Mouse (Mus musculus) embryo, embryonic 10.5 days (tissue): ENCODE data around the gene Ptprs.

Experiments used
- DNase-seq: peaks from one replicate; pipeline ENCODE4 v3.0.0-alpha.2; 2015; ENCODE audit warnings: low spot score

The Ptprs gene

GRCm38 (mm10) chr17:56490438-56491152 lies 14.3 kb upstream of the Ptprs start:
- DNase-seq, result no peak

GRCm38 (mm10) chr17:56488028-56488427 lies 11.7 kb upstream of the Ptprs start:
- peak; percentile 94 for DNase-seq

- peak; percentile 85 for DNase-seq
Observed at GRCm38 (mm10) chr17:56487441-56487888, 11.2 kb upstream of the Ptprs start.

- no peak for DNase-seq
Observed at GRCm38 (mm10) chr17:56485926-56486325, 9.6 kb upstream of the Ptprs start.

GRCm38 (mm10) chr17:56485118-56485517 lies 8.8 kb upstream of the Ptprs start:
- no peak for DNase-seq

GRCm38 (mm10) chr17:56482671-56483070 lies 6.4 kb upstream of the Ptprs start:
- DNase-seq, result no peak

GRCm38 (mm10) chr17:56479358-56479757 lies 3.1 kb upstream of the Ptprs start:
- DNase-seq, result peak; percentile 87

GRCm38 (mm10) chr17:56478191-56478611 lies 1.9 kb upstream of the Ptprs start:
- no peak for DNase-seq

- no peak for DNase-seq
Observed at GRCm38 (mm10) chr17:56477191-56477818, 1.0 kb upstream of the Ptprs start.

- no peak for DNase-seq
Observed at GRCm38 (mm10) chr17:56475584-56476401, 490 bp downstream of the Ptprs start.

- DNase-seq, result peak; percentile 90
Observed at GRCm38 (mm10) chr17:56474831-56475581, 1.3 kb downstream of the Ptprs start.

- DNase-seq, result peak; percentile 19
Observed at GRCm38 (mm10) chr17:56474311-56474830, 1.9 kb downstream of the Ptprs start.

GRCm38 (mm10) chr17:56473611-56473905 lies 2.7 kb downstream of the Ptprs start:
- DNase-seq, result no peak

- peak; percentile 70 for DNase-seq
Observed at GRCm38 (mm10) chr17:56472733-56473610, 3.3 kb downstream of the Ptprs start.

GRCm38 (mm10) chr17:56472121-56472520 lies 4.2 kb downstream of the Ptprs start:
- no peak for DNase-seq

- no peak for DNase-seq
Observed at GRCm38 (mm10) chr17:56471136-56471535, 5.1 kb downstream of the Ptprs start.

GRCm38 (mm10) chr17:56470571-56470970 lies 5.7 kb downstream of the Ptprs start:
- no peak for DNase-seq

- DNase-seq, result no peak
Observed at GRCm38 (mm10) chr17:56470001-56470436, 6.3 kb downstream of the Ptprs start.

GRCm38 (mm10) chr17:56469275-56469674 lies 7.0 kb downstream of the Ptprs start:
- DNase-seq, result no peak

GRCm38 (mm10) chr17:56468870-56469269 lies 7.4 kb downstream of the Ptprs start:
- no peak for DNase-seq

GRCm38 (mm10) chr17:56468380-56468779 lies 7.9 kb downstream of the Ptprs start:
- DNase-seq, result no peak
